Mouse (Mus musculus): ENCODE measurements at regions not wholly inside any gene's neighbourhood (a gene's known extent, or its start where the extent isn't known, plus 50 kb on each side); places are given as distances from the start of the nearest gene placed in this dataset.

GRCm38 (mm10) chr16:26185288-26186281 is 80.0 kb upstream of the P3h2 start:
- TF ChIP-seq POLR2A (IDR thresholded peaks at IDR 0.05; ENCODE audit: low read depth, low read length), result no peak
- TF ChIP-seq CTCF (conservative IDR thresholded peaks at IDR 0.05; ENCODE audit: insufficient read depth, insufficient read length, low read depth, low read length), result no peak
